Mouse (Mus musculus) retina, embryonic 14.5 days (tissue): Measurements from ENCODE around the gene Macrod2.

Experiments used
- DNase-seq: peaks from one replicate; pipeline ENCODE4 v3.0.0-alpha.2; 2015; ENCODE audit warnings: low spot score

Macrod2 gene

GRCm38 (mm10) chr2:142243483-142243882 lies 1848.4 kb downstream of the Macrod2 start:
- no peak for DNase-seq

- DNase-seq, result no peak
These were observed 1855.3 kb downstream of the Macrod2 start for GRCm38 (mm10) chr2:142250383-142250782.

- DNase-seq, result peak; percentile 12
These were observed 1856.4 kb downstream of the Macrod2 start for GRCm38 (mm10) chr2:142251518-142251917.

- peak; percentile 85 for DNase-seq
These were observed 1858.8 kb downstream of the Macrod2 start for GRCm38 (mm10) chr2:142253913-142254312.

GRCm38 (mm10) chr2:142254566-142254965 lies 1859.5 kb downstream of the Macrod2 start:
- DNase-seq, result no peak

- no peak for DNase-seq
These were observed 1862.4 kb downstream of the Macrod2 start for GRCm38 (mm10) chr2:142257501-142257900.

GRCm38 (mm10) chr2:142261046-142261445 lies 1865.9 kb downstream of the Macrod2 start:
- no peak for DNase-seq

GRCm38 (mm10) chr2:142264697-142265096 lies 1869.6 kb downstream of the Macrod2 start:
- DNase-seq, result no peak

- no peak for DNase-seq
These were observed 1872.7 kb downstream of the Macrod2 start for GRCm38 (mm10) chr2:142267836-142268235.

GRCm38 (mm10) chr2:142286761-142287160 lies 1891.7 kb downstream of the Macrod2 start:
- no peak for DNase-seq

- peak; percentile 27 for DNase-seq
These were observed 1899.7 kb downstream of the Macrod2 start for GRCm38 (mm10) chr2:142294831-142295230.

- peak; percentile 72 for DNase-seq
These were observed 1908.2 kb downstream of the Macrod2 start for GRCm38 (mm10) chr2:142303098-142303911.

GRCm38 (mm10) chr2:142303912-142304182 lies 1908.7 kb downstream of the Macrod2 start:
- DNase-seq, result peak; percentile 25

GRCm38 (mm10) chr2:142323158-142323557 lies 1928.0 kb downstream of the Macrod2 start:
- DNase-seq, result peak; percentile 31

- no peak for DNase-seq
These were observed 1931.6 kb downstream of the Macrod2 start for GRCm38 (mm10) chr2:142326737-142327136.

GRCm38 (mm10) chr2:142329761-142330160 lies 1934.7 kb downstream of the Macrod2 start:
- DNase-seq, result no peak

- peak; percentile 74 for DNase-seq
These were observed 1939.5 kb downstream of the Macrod2 start for GRCm38 (mm10) chr2:142334441-142335102.

- peak; percentile 65 for DNase-seq
These were observed 1940.2 kb downstream of the Macrod2 start for GRCm38 (mm10) chr2:142335103-142335999.

- DNase-seq, result no peak
These were observed 1948.9 kb downstream of the Macrod2 start for GRCm38 (mm10) chr2:142344021-142344420.

- no peak for DNase-seq
These were observed 1949.6 kb downstream of the Macrod2 start for GRCm38 (mm10) chr2:142344758-142345157.

- DNase-seq, result no peak
These were observed 1954.7 kb downstream of the Macrod2 start for GRCm38 (mm10) chr2:142349805-142350204.

GRCm38 (mm10) chr2:142362888-142363287 lies 1967.8 kb downstream of the Macrod2 start:
- peak; percentile 49 for DNase-seq
